Mouse (Mus musculus) fibroblast of lung, adult 2 months (primary cell): ENCODE measurements around the gene Rxra.

Source experiments
- DNase-seq: peaks from one replicate; pipeline ENCODE4 v3.0.0-alpha.2; 2011; ENCODE audit warnings: low read depth

Rxra gene

DNA sequence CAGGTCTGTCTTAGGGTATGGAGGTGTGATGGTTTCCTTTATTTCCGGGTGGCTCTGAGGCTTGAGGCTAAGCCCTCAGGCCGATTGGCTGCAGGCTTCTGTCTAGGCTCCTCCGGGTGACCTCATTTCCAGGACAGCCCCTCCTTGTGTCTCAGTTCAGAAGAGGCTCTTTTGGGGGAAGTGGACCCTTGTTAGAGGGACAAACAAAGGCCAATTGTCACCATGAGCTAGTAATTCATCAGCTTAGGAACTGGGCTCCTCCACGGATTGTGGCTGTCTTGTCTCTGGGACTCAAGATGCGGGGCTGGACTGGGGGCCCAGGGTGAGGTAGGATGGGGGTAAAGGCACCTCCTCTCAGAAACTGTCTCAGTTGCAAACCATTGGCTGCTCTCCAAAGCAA, 5.5 kb upstream of the Rxra start:
- no peak for DNase-seq

DNA sequence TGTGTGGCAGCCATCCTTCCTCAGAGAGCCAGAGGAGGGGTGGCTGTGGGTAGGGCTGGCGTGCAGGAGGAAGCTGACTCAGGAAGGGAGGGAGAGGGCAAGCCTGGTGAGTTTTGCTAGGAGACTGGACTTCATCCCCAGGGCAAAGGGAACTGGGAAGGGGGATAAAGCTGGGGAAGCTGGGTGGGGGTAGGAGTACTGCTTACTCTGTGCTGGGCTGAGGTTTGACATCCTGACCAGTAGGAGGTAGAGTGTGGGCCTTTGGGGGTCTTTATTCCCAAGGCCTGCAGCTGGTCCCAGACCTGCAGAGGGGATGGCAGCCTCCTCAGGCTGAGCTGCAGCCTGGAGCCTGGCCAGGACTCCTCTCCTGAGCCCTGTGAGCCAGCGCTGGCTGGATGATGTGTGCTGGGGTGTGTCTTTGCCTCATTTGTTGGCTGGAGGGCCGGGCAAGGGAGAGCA, 4.6 kb upstream of the Rxra start:
- no peak for DNase-seq

DNA sequence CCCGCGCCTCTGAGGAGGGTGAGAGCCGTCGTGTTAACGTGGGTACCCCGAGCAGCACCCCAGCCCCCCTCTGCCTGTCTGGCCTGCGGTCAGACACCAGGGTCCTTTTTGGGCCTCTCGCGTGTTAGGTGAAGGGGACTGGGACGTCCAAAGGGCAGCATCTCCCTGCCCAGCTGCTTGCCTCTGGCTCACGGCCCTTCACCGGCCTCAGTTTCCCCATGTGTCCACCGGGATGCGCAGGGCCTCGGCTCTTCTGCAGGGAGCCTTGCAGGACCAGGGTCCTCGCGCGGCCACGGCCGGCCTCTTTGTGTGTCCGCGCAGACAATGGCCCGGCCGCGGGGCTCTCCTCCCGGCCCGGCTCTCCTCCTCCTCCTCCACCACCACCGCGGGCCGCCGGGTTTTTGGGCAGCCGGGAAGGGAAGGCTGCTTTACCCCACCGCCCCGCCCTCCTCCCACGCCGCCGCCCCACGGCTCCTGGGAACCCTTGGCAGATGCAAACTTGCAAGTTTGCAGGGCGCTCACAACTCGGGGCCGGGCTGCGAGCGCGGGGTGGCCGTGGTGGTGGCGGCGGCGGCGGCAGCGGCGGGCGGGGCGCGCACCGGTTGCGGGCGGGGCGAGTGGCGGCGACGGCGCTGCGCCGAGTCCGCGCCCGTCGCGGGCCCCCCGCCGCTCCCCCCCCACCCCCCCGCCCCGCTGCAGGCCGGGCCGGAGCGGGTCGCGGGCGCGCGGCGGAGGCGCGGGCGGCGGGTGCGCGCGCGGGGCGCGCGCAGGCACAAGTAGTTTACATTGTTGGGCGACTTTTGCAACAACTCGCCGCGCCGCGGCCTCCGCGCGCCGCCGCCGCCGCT, 462 bp downstream of the Rxra start:
- no peak for DNase-seq

DNA sequence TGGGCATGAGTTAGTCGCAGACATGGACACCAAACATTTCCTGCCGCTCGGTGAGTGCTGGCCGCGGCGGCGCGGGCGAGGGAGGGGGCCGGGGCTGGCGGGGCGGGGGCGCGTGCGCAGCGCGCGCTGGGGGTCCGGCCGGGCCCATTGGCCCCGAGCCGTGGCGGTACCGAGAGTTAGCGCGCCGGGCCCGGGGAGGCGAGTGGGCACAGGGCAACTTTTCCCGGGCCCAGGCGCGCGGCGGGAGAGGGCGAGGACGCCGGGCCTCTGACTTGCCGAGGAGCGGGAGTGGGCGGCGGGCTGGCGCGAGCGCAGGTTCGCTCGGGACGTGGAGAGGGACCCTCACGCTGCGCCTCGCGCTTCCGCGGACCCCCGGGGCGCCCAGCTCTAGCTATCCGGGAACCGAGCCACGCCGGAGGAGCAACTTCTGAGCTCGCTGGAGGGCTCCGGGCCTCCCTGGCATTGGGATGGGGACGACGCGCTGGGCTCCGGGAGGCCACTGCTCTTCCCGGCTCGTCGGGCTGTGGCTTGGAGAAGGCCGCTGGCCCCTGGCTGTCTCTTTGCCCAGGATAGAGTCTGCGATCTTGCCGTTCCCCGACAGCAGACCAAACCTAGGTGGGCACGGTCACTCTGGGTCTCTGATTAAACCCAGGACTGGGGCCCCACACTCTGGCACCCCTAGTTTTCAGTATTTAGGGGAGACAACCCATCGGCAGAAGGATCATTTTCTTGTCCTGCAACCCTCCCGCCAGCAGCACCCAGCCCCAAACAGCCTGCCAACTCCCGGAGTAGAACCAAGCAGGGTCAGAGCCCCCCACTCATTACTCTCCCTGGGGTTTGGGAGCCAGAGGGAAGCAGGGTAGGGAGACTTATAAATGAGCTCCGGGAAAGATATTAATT, 1.4 kb downstream of the Rxra start:
- DNase-seq, result no peak

DNA sequence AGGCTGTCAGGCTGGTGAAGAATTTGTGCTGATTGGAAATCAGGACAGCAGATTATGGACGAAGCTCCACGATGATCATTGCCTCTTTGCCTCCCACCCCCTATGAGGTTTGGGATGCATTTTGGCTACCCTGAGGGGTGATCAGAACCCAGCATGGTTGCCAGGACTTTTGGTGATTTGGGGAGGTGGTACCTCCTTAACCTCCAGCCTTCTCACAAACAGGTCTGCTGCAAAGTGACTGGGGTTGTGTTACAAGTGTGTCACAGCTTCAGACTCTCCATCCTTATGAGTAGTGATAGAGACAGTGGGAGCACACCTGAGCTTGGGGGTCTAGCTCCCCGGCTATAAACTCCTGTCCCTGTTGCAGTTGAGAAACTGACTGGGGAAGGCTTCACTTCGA, 2.1 kb downstream of the Rxra start:
- no peak for DNase-seq

DNA sequence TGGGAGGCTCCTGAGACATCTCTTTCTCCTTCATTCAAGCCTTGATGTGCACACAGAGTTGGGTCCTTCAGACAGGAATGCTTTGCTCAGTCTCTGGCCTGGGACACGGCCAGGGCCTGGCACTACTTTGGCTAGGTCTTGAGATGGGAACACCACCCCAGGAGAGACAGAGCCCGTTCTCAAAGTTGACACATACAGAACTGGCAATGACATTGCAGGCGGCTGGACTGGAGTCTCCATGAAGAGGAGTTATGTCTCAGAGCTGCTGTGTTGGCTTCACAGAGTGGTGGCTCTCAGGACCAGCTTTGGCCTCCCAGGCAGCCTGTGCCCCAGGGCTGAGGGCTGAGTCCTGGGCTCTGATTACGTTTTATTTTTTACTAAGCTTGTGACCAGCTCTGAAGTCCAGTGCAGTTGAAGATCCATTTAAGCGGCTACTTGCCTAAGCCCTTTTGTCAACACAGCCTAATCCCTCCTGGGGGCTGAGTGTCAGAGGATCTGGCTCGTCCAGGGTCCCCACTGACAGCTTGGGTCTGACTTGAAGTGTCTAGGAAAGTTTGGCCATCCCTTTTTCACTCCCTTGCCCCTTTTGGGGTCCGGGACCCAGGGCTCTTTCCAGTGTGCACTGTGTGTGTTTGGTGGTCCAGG, 2.7 kb downstream of the Rxra start:
- no peak for DNase-seq

DNA sequence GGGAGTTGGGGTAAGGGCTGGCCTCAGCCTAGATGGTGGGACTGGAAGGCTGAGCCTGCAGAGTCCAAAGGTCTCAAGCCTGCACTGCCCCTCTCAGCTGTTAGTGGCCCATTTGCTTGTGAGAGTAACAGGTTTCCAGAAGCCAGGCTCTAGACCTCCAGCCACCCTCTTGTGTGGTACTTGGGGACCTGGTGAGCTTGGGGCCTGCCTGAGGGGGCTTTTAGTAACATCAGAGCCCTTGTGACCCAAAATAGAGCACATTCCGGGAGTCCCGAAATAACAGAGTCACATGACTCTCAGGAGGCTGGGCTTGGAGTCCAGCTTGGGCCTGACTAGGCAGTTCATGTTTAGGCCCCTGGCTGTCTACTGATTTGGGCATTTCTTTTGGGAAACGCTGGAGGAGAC, 3.4 kb downstream of the Rxra start:
- no peak for DNase-seq

DNA sequence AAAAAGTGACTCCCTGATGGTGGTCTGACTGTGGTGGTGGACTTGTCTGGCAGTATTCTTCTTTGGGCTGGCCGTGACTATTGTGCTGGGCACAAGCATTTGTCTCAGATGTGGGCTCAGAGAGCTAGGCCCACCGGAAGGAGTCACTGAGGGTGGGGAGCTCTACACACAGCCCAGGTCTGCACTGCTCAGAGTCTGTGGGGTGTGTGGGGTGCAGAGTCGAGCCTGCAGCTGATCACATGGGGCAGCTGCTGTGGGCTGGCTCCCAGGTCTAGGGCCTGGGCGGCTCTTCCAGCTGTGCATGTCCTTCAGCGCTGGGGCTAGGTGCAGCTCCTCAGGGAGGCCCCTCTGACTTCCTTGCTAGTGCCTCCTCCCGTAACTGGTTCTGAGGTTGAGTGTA, 3.8 kb downstream of the Rxra start:
- no peak for DNase-seq

DNA sequence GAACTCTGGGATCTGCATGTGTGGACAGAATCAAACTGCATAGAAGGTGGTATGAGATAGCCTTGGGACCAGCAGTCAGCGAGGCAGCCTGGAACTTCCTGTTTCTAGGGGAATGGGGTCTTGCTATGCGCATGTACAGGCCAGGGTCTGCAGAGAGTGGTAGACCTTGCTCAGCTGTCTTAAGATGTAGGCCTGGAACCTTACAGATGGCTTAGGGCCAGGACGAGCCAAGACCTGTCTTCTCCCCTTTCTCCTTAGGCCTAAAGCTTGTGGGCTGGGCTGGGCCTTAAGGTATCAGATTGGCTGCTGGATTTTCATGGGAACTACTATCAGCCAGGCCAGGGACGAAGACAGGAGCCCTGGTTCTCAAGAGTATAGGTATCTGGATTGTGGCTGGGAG, 4.4 kb downstream of the Rxra start:
- DNase-seq, result no peak

DNA sequence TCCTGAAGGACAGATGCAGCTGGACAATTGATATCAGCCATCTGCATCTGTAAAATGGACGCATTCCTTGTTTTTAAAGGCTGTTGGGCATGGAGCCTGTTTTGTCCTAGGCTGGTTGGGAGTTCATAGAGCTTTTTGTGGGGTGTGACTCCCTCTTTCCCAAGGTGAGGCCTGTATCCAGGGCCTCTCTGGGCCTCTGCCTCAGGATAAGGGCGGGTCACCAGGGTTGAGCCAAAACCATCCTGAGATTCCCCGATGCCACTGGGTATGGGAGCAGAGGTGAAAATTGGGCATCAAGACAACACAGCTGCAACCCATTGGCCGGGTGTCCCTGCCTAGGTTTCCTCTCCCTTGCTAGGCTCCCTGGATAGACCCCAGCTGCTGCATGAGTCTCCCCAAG, 5.2 kb downstream of the Rxra start:
- no peak for DNase-seq

DNA sequence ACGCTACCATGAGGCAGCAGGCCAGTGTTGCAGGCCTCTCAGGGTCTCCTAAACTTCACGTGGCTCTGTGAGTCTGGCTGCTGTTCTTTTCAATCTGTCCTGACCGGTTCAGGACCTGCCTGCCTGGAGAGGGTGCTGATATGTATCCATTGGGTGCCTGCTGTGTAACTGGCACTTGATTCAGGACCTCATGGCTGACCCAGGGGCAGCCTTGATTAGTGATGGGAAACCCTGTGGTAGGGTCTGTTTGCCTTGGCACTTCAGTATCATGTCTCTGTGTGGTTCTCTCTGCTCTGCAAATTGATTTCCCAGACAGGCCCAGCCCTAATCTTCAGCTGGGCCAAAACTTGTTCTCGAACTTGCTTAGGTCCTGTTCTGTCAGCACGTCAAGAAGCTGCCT, 5.9 kb downstream of the Rxra start:
- DNase-seq, result no peak

DNA sequence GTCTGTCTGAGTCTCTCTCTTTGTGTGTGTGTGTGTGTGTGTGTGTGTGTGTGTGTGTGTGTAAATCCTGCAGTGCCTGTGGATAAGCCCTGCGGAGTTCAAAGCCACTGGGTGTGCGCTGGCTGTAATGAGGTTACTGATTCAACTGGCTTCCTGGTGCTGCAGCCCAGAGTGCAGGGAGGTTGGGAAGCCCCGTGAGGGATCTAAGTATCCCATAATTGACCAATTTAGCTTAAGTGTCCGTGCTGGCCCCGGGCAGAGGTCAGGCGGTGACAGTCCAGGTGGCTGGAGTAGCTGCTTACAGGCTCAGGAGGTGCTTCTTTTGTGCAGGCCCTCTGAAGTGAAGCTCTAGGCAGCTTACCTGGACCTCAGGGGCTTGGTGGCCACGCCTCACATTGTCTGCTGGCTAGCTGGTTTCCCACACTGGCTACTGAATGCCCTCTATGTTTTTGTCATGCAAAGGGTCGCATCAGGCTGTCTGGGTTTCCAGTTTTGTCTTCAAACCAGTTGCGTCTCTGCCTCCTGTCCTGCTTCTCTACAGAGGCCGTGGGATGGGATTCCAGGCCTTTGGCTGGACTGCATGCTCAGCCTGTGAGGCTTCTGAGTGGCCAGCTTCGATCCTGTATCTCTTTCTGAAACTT, 7.9 kb downstream of the Rxra start:
- DNase-seq, result no peak

DNA sequence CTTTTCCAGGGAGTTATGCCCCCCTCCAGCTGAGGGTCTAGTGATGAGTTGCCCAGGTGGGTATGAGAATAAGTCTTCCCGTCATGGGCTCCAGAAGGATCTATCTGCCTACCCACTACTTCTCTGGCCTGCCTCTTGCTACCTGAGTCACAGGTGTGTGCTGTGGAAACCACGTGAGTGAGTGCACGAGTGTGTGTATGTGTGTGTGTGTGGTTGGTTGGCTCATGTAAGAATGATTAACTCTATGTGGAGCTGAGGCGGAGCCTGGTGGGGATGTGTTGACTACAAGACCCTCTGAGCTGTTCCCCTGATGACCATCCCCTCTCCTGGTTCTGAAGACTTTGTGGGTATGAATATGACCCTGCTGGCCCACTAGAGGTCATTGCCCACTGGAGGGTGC, 9.7 kb downstream of the Rxra start:
- DNase-seq, result no peak

DNA sequence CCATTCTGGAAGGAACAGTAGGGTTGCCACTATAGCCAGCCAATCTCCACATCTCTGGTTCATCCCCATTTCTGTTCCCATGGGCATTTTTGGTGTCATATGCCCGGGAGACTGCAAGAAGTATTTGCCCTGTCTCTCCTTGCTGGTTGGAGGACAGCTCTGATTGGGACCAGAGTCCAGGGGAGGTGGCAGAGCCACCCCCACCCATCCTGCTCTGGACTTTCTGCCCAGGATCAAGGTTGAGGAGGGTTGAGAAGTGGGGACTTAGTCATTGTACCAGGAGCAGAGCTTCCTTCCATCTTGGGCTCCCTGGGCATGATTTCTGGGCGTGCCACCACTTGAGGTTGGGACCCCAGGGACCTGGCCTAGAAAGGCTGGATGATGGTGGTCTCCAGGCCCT, 10.1 kb downstream of the Rxra start:
- DNase-seq, result no peak

DNA sequence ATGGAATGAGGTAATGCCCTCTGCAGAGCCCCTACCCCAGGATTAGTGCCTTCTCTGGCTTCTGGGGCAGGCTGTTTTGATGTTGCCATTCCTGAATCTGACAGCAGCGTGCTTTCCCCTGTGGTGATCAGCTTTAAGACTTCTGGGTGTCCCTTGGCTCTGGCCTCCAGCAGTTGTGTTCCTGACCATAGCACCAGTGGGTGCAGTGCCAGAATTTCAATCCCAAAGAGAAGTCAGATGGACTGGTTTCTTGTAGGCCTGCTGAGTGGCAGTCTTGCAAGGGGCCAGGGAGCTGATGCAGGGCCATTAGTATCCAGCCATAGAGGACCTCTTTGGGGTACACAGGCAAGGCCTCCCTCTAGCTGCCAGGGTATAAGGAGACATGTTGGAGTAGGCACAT, 10.8 kb downstream of the Rxra start:
- DNase-seq, result no peak

DNA sequence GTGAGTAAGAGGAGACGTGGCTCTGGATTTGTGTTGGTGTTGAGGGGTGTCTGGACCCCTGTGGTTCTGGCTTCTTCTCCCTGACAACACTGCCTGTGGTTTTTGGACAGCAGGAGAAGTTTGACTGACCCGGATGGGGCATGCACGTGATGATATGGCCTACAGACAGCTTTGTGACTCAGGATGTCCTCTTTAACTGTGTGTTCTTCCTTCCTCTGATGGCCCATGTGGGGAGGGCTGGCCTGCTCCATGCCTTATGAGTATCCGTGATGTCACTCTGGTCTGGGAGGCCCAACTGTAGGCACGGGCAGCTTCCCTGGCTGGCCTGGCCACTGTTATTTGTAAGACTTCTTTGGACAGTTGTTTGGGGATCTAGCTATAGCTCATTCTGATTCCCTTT, 11.7 kb downstream of the Rxra start:
- no peak for DNase-seq

DNA sequence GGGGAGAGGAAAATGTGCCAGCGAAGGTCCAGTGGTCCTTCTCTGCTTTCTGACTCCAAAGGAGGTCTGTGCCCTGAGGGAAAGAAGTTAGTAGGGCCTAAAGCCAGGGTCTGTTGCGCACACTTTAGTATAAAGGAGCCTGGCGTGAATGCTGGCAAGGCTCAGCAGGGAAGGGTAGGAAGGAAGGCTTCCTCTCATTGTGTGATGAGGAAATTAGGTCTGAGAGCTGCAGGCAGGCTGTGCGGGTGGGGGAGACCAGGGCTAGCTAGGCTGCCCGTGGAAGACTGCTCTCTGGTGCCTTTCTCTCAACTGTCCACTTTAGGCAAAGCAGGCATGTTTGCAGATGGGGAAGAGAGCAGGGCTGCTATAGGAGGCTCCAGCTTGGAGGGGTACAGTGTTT, 14.5 kb downstream of the Rxra start:
- no peak for DNase-seq

DNA sequence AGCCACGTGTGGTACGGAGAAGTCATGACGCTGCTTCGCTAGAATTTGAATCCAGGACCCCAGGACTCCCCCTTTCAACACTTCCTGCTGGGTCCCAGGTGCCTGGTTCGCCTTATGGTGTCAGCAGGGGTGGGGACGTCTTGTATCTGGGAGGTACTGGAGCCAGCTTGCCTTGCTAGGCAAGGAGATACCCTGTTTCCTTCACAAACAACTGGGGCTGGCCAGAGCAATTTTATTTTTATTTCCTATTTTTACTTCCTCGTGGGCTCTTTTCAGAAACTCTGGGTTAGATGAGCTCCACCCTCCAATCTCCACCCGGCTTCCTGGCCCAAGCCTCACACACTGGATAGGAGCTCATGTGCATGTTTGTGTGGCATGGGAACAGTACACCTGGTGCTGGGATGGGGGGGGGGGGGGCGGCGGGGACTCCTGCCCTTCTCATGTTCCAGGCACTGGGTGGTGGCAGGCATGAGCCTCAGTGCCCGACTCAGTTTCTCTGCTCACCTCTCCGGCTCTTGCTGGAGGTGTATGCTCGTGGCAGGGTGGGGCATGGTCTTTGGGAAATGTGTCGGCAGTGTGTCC, 15.0 kb downstream of the Rxra start:
- no peak for DNase-seq

DNA sequence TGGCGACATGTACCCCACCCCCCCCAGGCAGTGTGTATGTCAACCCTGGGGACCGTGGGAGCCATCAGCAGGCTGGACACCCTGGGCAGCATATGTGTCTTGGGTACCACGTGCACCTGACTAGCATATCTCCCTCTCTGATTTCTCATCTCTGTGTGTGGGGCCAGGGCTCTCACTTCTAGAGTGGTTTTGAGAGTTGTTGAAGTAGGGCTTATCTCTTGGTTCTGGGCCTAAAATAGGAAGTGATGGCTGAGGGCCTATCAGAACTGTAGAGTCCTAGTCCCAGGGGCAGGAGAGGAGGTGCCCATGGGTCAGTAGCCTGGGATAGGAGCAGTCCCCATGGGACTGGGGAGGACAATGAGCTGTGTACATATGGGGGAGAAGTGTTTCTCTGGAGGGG, 16.4 kb downstream of the Rxra start:
- DNase-seq, result no peak

DNA sequence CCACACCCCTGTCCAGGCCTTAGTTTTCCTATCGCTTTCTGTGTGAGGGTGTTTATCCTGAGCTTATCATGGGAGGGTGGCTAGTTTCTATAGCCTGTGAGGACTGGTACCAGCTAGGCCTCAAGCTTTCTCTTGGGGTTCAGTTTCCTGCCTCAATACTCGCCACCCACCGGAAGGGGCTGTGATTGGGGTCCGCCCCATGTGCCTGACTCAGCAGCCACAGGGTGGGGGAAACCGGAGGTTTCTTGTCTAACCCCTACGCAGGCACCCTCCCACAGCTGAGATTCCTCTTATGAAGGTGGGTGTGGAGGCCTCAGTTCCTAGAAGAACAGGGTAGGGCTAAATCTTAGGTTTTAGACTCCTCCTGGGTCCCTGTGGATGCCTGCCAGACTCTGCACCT, 17.4 kb downstream of the Rxra start:
- no peak for DNase-seq

DNA sequence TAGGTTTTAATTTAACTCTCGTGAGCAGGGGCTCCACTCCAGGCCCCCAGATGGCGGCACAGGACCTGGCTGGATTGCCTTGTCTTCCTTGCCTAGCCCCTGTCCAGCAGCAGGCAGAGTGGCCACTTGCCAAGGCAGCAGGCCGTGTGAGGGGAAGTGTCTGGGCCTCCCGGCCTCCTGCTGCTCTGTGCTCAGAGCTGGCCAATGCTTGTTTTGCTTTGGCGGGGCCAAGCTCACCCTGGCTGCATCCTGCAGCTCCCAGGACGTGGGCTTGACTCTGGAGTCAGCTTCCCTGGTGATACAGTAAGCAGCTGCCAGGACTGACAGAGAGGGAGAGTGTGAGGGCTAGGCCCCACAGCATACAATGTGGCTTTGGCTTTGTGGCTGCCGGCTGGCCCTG, 23.3 kb downstream of the Rxra start:
- DNase-seq, result peak; percentile 94

DNA sequence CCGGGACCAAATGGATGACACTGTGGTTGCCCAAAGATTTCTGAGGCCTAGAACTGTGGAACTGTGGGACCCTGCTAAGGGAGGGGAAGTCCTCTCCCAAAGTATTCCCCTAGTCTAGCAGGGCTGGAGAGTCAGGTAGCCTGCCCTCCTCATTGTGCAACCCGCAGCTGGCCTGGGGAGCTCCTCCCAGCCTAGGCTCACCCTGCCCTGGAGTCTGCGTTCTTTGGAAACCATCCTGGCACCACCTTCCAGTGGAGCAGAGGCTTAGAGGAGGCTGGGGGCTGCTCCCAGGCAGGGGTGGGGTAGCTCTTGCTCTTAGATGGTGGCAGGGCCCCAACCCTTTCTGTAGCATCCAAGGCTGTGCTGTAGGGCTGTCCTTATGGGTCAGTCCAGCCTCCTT, 26.0 kb downstream of the Rxra start:
- no peak for DNase-seq
